Comparison of ENCODE assay signal across 11 mouse cellular contexts in genomic region chr13:96943571-96943970, GRCm38 (mm10). TPM values are rescaled to one million over a fixed set of nuclear protein-coding genes. Genes with fewer than 3 reads are reported as not detected.
DNase-seq lines count a peak whose midpoint lies in the region; ATAC-seq and TF ChIP-seq lines count a peak whose summit lies in the region.
"Had no signal": no experiment of that assay in that cellular context is flagged by ENCODE, and none has a peak within 500 bp of the region (broad histone marks: within the 10 kb centered on the region; RNA-seq: fewer than 3 reads in every experiment).

No protein-coding gene starts in this region.

- no peaks in the 10 kb centered on the region for H3K27me3 ChIP-seq in midbrain, embryonic 11.5 days (ENCODE audit: control insufficient read depth, insufficient read depth, low read length)
- H3K27me3 ChIP-seq: embryonic facial prominence, embryonic 12.5 days; limb, embryonic 15.5 days; neural tube, embryonic 12.5 days had no signal

- no peak for ATAC-seq in midbrain, embryonic 11.5 days (ENCODE audit: low FRiP score)

- H3K4me3 ChIP-seq in left cerebral cortex, adult 2 months = no peak overlapping the region
- H3K4me3 ChIP-seq in midbrain, embryonic 11.5 days (ENCODE audit: low read depth, low read length) = no peak overlapping the region
- H3K4me3 ChIP-seq: embryonic facial prominence, embryonic 12.5 days; limb, embryonic 15.5 days; neural tube, embryonic 12.5 days had no signal

- DNase-seq in adrenal gland, postnatal 14 days = peak; percentile 50
- no peak for DNase-seq in adrenal gland, adult 18-20 months (ENCODE audit: low spot score in 2 of 2)
- peak in 1 of 2 experiments; percentile 53 for DNase-seq in left cerebral cortex, adult 2 months (ENCODE audit: extremely low spot score in 1 of 2, low spot score in 2 of 2)
- no peak for DNase-seq in left cerebral cortex, adult 11 months (ENCODE audit: low spot score)
- DNase-seq in adipocyte (ENCODE audit: low spot score) = peak; percentile 70
- peak; percentile 76 for DNase-seq in kidney, postnatal 14 days
- DNase-seq in yolk sac, embryonic 10.5 days (ENCODE audit: low spot score) = no peak
- no peak for DNase-seq in midbrain, embryonic 11.5 days (ENCODE audit: low spot score, missing footprints)

- no peak overlapping the region for H3K9ac ChIP-seq in midbrain, embryonic 11.5 days (ENCODE audit: low read length)
- H3K9ac ChIP-seq: embryonic facial prominence, embryonic 12.5 days; limb, embryonic 15.5 days; neural tube, embryonic 12.5 days had no signal

- intact Hi-C loops in left cerebral cortex, adult 2 months (cut with DNase I) = no loop called here

- H3K36me3 ChIP-seq in midbrain, embryonic 11.5 days (ENCODE audit: control insufficient read depth, insufficient read depth, low read length) = no peaks in the 10 kb centered on the region
- H3K36me3 ChIP-seq: embryonic facial prominence, embryonic 12.5 days; limb, embryonic 15.5 days; neural tube, embryonic 12.5 days had no signal

- H3K4me2 ChIP-seq in midbrain, embryonic 11.5 days = no peak overlapping the region
- H3K4me2 ChIP-seq: embryonic facial prominence, embryonic 12.5 days; limb, embryonic 15.5 days; neural tube, embryonic 12.5 days had no signal

- TF ChIP-seq CTCF in left cerebral cortex, adult 2 months (IDR thresholded peaks at IDR 0.05) = no peak

- H3K9me3 ChIP-seq in midbrain, embryonic 11.5 days (ENCODE audit: control insufficient read depth, low read length) = no peaks in the 10 kb centered on the region
- H3K9me3 ChIP-seq: embryonic facial prominence, embryonic 12.5 days; limb, embryonic 15.5 days; neural tube, embryonic 12.5 days had no signal

- WGBS in midbrain, embryonic 11.5 days = 71% methylated on average over 3 of the region's 3 CpGs

- no peaks in the 10 kb centered on the region for H3K4me1 ChIP-seq in midbrain, embryonic 11.5 days (ENCODE audit: control insufficient read depth, insufficient read depth, low read length)
- H3K4me1 ChIP-seq: limb, embryonic 15.5 days; neural tube, embryonic 12.5 days had no signal

- H3K27ac ChIP-seq in left cerebral cortex, adult 2 months = peak overlapping the region; percentile 44; the same call in 1 of the 2 replicates
- no peak overlapping the region for H3K27ac ChIP-seq in midbrain, embryonic 11.5 days (ENCODE audit: low read depth, low read length)
- H3K27ac ChIP-seq: embryonic facial prominence, embryonic 12.5 days; limb, embryonic 15.5 days; neural tube, embryonic 12.5 days had no signal

RNA-seq across cellular contexts. Expression of gene Gcnt4, which starts 19.1 kb away (rescaled TPM):
- total RNA-seq in adrenal gland, postnatal 14 days (2021) = 0.79 and 1.1 TPM in 2 replicates
- total RNA-seq in adrenal gland, adult 18-20 months (2021) = under 1 TPM; 0.10 to 0.66 TPM
- 10 to 100 TPM in 1 of 2 experiments, 1 to 10 TPM in 1; 9.9 to 15.1 TPM for total RNA-seq in left cerebral cortex, adult 2 months (2021)
- polyA plus RNA-seq in midbrain, embryonic 11.5 days (2014; fragmentation: Nextera tagmentation; extraction: Ambion mirVana) = 0.25 and 0.29 TPM in 2 replicates

Comparison
In these comparisons a context has a peak if more than half of its experiments do, and no peak if none do; other contexts are left out.
1. DNase-seq: peak in adrenal gland, postnatal 14 days (single experiment), adipocyte (single experiment) and kidney, postnatal 14 days (single experiment); none in adrenal gland, adult 18-20 months (0 of 2), left cerebral cortex, adult 11 months (single experiment), yolk sac, embryonic 10.5 days (single experiment) and midbrain, embryonic 11.5 days (single experiment).